Mouse (Mus musculus) E14TG2a.4 (cell line): ENCODE measurements around the gene Jph3.

Source experiments
- CTCF ChIP-seq: conservative IDR thresholded peaks from 2 replicates; pipeline ENCODE4 v1.5.1; 2014; ENCODE audit warnings: low read length
- NANOG ChIP-seq: IDR thresholded peaks from 2 replicates; pipeline ENCODE4 v1.6.1; 2014; ENCODE audit warnings: borderline replicate concordance, low read length, mixed read lengths

DNA sequence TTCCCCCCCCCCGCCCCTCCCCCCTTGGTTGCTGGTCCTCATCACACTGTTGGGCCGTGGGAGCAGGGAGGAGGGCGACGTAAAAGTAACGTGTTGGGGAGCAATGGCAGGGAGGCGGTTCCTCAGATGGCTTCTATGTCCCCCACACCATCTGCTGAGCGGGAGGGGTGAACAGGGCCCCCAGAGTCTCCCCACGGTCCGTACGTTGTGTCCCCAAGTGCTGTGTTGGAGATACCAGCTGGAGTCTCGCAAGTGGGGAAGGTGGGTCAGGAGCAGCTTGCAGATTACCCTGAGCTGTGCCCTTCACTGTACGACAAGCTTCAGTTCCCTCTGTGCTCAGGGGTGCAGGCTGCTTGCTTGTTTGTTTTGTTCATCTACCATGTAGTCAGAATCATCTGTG, 5.6 kb upstream of the Jph3 start:
- TF ChIP-seq CTCF (no peak), NANOG (no peak)
